Mouse (Mus musculus): Measurements from ENCODE around the gene Cd300lf.

Cd300lf gene

GRCm38 (mm10) chr11:115104769-115105563 lies 28.8 kb downstream of the Cd300lf start:
- peak; percentile 16 for DNase-seq

- no peak for DNase-seq
These were observed 30.1 kb downstream of the Cd300lf start for GRCm38 (mm10) chr11:115103470-115104413.

GRCm38 (mm10) chr11:115102116-115102515 lies 31.7 kb downstream of the Cd300lf start:
- no peak for DNase-seq

- DNase-seq = no peak
These were observed 32.2 kb downstream of the Cd300lf start for GRCm38 (mm10) chr11:115101615-115102051.

GRCm38 (mm10) chr11:115100741-115101140 lies 33.1 kb downstream of the Cd300lf start:
- DNase-seq = no peak

GRCm38 (mm10) chr11:115100032-115100621 lies 33.7 kb downstream of the Cd300lf start:
- DNase-seq = no peak

- peak; percentile 9 for DNase-seq
These were observed 34.5 kb downstream of the Cd300lf start for GRCm38 (mm10) chr11:115099241-115099840.

- DNase-seq = peak; percentile 14
These were observed 35.4 kb downstream of the Cd300lf start for GRCm38 (mm10) chr11:115098203-115098932.

- DNase-seq = no peak
These were observed 41.7 kb downstream of the Cd300lf start for GRCm38 (mm10) chr11:115092140-115092539.

GRCm38 (mm10) chr11:115091362-115091901 lies 42.4 kb downstream of the Cd300lf start, which contains the start of gene Rab37:
Gene Rab37 (plus strand): TSS chr11:115091431.
- no peak for DNase-seq

- DNase-seq = no peak
These were observed 43.9 kb downstream of the Cd300lf start for GRCm38 (mm10) chr11:115089853-115090252.

- DNase-seq = no peak
These were observed 47.6 kb downstream of the Cd300lf start for GRCm38 (mm10) chr11:115086213-115086612.

GRCm38 (mm10) chr11:115085064-115085463 lies 48.7 kb downstream of the Cd300lf start:
- no peak for DNase-seq

GRCm38 (mm10) chr11:115084595-115084994 lies 49.2 kb downstream of the Cd300lf start:
- DNase-seq = no peak

GRCm38 (mm10) chr11:115083376-115084139 lies 50.2 kb downstream of the Cd300lf start:
- DNase-seq = peak; percentile 84

GRCm38 (mm10) chr11:115082196-115082595 lies 51.6 kb downstream of the Cd300lf start:
- DNase-seq = no peak

- DNase-seq = no peak
These were observed 52.4 kb downstream of the Cd300lf start for GRCm38 (mm10) chr11:115081373-115081772.

GRCm38 (mm10) chr11:115080886-115081285 lies 52.9 kb downstream of the Cd300lf start:
- peak; percentile 74 for DNase-seq

GRCm38 (mm10) chr11:115078680-115079079 lies 55.1 kb downstream of the Cd300lf start:
- DNase-seq = no peak

- no peak for DNase-seq
These were observed 56.4 kb downstream of the Cd300lf start for GRCm38 (mm10) chr11:115077436-115077835.

- DNase-seq = no peak
These were observed 57.9 kb downstream of the Cd300lf start for GRCm38 (mm10) chr11:115075859-115076258.

All from lung, postnatal 36 days (tissue).